Mouse (Mus musculus): ENCODE data around the gene Cecr2.

DNA sequence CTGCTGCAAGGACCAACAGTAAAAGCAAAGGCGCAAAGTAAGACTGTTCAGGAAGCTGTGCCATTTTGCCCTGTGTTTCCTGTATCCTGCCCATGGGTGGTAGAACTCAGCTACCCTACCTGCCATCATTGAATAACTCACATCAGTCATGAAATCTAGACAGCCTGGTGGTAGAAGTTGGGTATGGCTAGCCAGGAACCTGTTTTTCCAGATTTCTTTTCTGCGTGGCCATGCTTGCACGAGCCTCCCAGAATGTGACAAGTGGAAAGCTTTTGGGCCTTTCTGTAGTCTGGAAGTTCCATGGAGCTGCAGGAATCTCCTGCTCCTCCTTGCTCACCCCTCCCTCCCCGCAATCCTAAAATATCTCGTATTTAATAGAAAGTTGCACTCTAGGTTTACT is 49.1 kb downstream of the Cecr2 start:
- TF ChIP-seq POLR2A (IDR thresholded peaks at IDR 0.05; ENCODE audit: borderline replicate concordance, control insufficient read depth, low read depth, low read length) = no peak
- TF ChIP-seq CTCF (IDR thresholded peaks at IDR 0.05; ENCODE audit: control insufficient read depth, insufficient read depth, low read length) = no peak
